Mouse (Mus musculus): ENCODE results near the gene Tmprss5. TPM values are rescaled to one million over a fixed set of nuclear protein-coding genes. Genes with fewer than 3 reads are reported as not detected.

Tmprss5 gene
- 1 to 10 TPM in 1 of 2 experiments, under 1 TPM in 1; 0.98 to 1.5 TPM for total RNA-seq (2021)

GRCm38 (mm10) chr9:49081107-49081506, at the start of gene Tmprss5:
Tmprss5 (plus strand) TSS chr9:49081260.
- no peak for DNase-seq (ENCODE audit: extremely low spot score in 1 of 2, low spot score in 1 of 2)

- no peak for DNase-seq (ENCODE audit: extremely low spot score in 1 of 2, low spot score in 1 of 2)
Observed at GRCm38 (mm10) chr9:49034764-49035163, 46.3 kb upstream of the Tmprss5 start.

GRCm38 (mm10) chr9:49050901-49051300, 30.2 kb upstream of the Tmprss5 start:
- no peak for DNase-seq (ENCODE audit: extremely low spot score in 1 of 2, low spot score in 1 of 2)

- DNase-seq (ENCODE audit: extremely low spot score in 1 of 2, low spot score in 1 of 2), result peak; percentile 37 to 70
Observed at GRCm38 (mm10) chr9:49051349-49051748, 29.7 kb upstream of the Tmprss5 start.

GRCm38 (mm10) chr9:49054028-49054427, 27.0 kb upstream of the Tmprss5 start:
- no peak for DNase-seq (ENCODE audit: extremely low spot score in 1 of 2, low spot score in 1 of 2)

- DNase-seq (ENCODE audit: extremely low spot score in 1 of 2, low spot score in 1 of 2), result peak; percentile 86 to 87
Observed at GRCm38 (mm10) chr9:49055333-49056205, 25.5 kb upstream of the Tmprss5 start, which contains the start of gene Zw10. Zw10 (plus strand) TSS chr9:49055613.

GRCm38 (mm10) chr9:49076847-49077246, 4.2 kb upstream of the Tmprss5 start:
- no peak for DNase-seq (ENCODE audit: extremely low spot score in 1 of 2, low spot score in 1 of 2)

GRCm38 (mm10) chr9:49081561-49081960, 501 bp downstream of the Tmprss5 start:
- peak; percentile 56 to 88 for DNase-seq (ENCODE audit: extremely low spot score in 1 of 2, low spot score in 1 of 2)

- no peak for DNase-seq (ENCODE audit: extremely low spot score in 1 of 2, low spot score in 1 of 2)
Observed at GRCm38 (mm10) chr9:49087317-49087716, 6.3 kb downstream of the Tmprss5 start.

GRCm38 (mm10) chr9:49098871-49099270, 17.8 kb downstream of the Tmprss5 start:
- DNase-seq (ENCODE audit: extremely low spot score in 1 of 2, low spot score in 1 of 2), result no peak

- no peak for DNase-seq (ENCODE audit: extremely low spot score in 1 of 2, low spot score in 1 of 2)
Observed at GRCm38 (mm10) chr9:49102328-49102727, 21.3 kb downstream of the Tmprss5 start.

GRCm38 (mm10) chr9:49109101-49109500, 28.0 kb downstream of the Tmprss5 start:
- DNase-seq (ENCODE audit: extremely low spot score in 1 of 2, low spot score in 1 of 2), result no peak

GRCm38 (mm10) chr9:49110476-49111220, 29.6 kb downstream of the Tmprss5 start:
- DNase-seq (ENCODE audit: extremely low spot score in 1 of 2, low spot score in 1 of 2), result no peak

GRCm38 (mm10) chr9:49111296-49111695, 30.2 kb downstream of the Tmprss5 start:
- no peak for DNase-seq (ENCODE audit: extremely low spot score in 1 of 2, low spot score in 1 of 2)

GRCm38 (mm10) chr9:49118271-49118825, 37.3 kb downstream of the Tmprss5 start:
- DNase-seq (ENCODE audit: extremely low spot score in 1 of 2, low spot score in 1 of 2), result no peak

- DNase-seq (ENCODE audit: extremely low spot score in 1 of 2, low spot score in 1 of 2), result no peak
Observed at GRCm38 (mm10) chr9:49119759-49120158, 38.7 kb downstream of the Tmprss5 start.

- DNase-seq (ENCODE audit: extremely low spot score in 1 of 2, low spot score in 1 of 2), result no peak
Observed at GRCm38 (mm10) chr9:49125706-49126105, 44.6 kb downstream of the Tmprss5 start.

- DNase-seq (ENCODE audit: extremely low spot score in 1 of 2, low spot score in 1 of 2), result no peak
Observed at GRCm38 (mm10) chr9:49130514-49131010, 49.5 kb downstream of the Tmprss5 start.

GRCm38 (mm10) chr9:49143841-49144240, 62.8 kb downstream of the Tmprss5 start:
- no peak for DNase-seq (ENCODE audit: extremely low spot score in 1 of 2, low spot score in 1 of 2)

GRCm38 (mm10) chr9:49145776-49146175, 64.7 kb downstream of the Tmprss5 start:
- no peak for DNase-seq (ENCODE audit: extremely low spot score in 1 of 2, low spot score in 1 of 2)

GRCm38 (mm10) chr9:49147031-49147430, 66.0 kb downstream of the Tmprss5 start:
- DNase-seq (ENCODE audit: extremely low spot score in 1 of 2, low spot score in 1 of 2), result no peak
